Mouse (Mus musculus): ENCODE results near the gene Zg16. TPM values are rescaled to one million over a fixed set of nuclear protein-coding genes. Genes with fewer than 3 reads are reported as not detected.

Zg16 gene
- polyA plus RNA-seq, 1 experiment from 2014 or later: not detected

GRCm38 (mm10) chr7:127012845-127013244 is 74.3 kb downstream of the Zg16 start:
- no peak for DNase-seq (ENCODE audit: low spot score)
- no peak overlapping the region for H3K4me3 ChIP-seq (ENCODE audit: low read depth, low read length)
- H3K4me2 ChIP-seq (ENCODE audit: low read depth, severe bottlenecking): no peak overlapping the region
- H3K9ac ChIP-seq (ENCODE audit: low read length): no peak overlapping the region
- no peak overlapping the region for H3K27ac ChIP-seq (replicated peaks; ENCODE audit: low read depth, low read length)
- peaks cover 16% of the 10 kb centered on the region; the same call in 1 of the 2 replicates for H3K4me1 ChIP-seq (ENCODE audit: control insufficient read depth, insufficient read depth, low read length)
- peaks cover 4% of the 10 kb centered on the region; the same call in 1 of the 2 replicates for H3K36me3 ChIP-seq (ENCODE audit: control insufficient read depth, insufficient read depth, low read length)
- H3K9me3 ChIP-seq (ENCODE audit: control insufficient read depth, low read length): no peaks in the 10 kb centered on the region
- 93% methylated on average over 10 of the region's 10 CpGs for WGBS
- no peaks in the 10 kb centered on the region for H3K27me3 ChIP-seq (ENCODE audit: control insufficient read depth, insufficient read depth, low read length)
- no peak for ATAC-seq (ENCODE audit: insufficient number of reproducible peaks, low FRiP score, low TSS enrichment, low read depth)

DNA sequence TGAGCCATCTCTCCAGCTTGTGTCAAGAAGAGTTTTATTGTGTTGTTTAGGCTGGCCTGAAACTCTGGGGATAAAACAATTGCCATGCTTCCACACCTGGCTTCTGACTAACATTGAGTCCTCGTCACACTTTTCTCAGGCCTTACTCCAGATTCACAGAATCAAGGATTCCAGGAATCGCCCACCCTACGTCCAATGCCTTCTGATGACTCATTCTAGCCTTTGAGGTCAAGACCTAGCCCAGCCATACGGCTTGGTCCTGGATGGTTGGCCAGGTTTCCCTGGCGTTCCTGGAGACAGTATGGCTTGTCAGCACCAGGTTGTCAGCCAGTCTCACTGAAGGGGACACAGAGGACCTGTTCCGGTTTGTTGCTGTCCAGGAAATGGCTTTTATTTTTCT is 74.8 kb downstream of the Zg16 start:
- peaks cover 16% of the 10 kb centered on the region; the same call in 1 of the 2 replicates for H3K4me1 ChIP-seq (ENCODE audit: control insufficient read depth, insufficient read depth, low read length)
- WGBS: 90% methylated on average over 6 of the region's 6 CpGs

DNA sequence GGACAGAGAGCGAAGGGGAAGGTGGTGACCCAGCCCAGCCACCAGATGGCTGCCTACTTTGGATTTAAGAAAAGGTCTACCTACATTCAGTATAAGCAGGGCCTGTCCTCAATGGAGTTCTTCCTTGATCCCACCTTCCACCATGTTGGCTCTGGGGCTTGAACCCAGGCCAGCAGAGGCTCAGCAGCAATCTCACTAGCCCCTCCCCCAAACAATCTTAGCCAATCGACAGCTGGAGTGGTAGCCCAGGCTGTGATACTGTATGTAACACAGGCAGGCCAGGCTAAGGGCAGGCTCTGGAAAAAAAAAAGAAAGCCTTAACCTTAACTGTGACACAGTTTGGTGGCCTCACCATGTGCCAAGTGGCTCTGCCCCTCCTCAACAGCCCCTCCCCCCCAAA is 75.4 kb downstream of the Zg16 start:
- ATAC-seq (ENCODE audit: insufficient number of reproducible peaks, low FRiP score, low TSS enrichment, low read depth) (no peak), DNase-seq (ENCODE audit: low spot score) (no peak)
- no peak overlapping the region for H3K4me2 ChIP-seq (ENCODE audit: low read depth, severe bottlenecking)
- peaks cover 16% of the 10 kb centered on the region; the same call in 1 of the 2 replicates for H3K4me1 ChIP-seq (ENCODE audit: control insufficient read depth, insufficient read depth, low read length)
- no peak overlapping the region for H3K4me3 ChIP-seq (ENCODE audit: low read depth, low read length)
- H3K27me3 ChIP-seq (ENCODE audit: control insufficient read depth, insufficient read depth, low read length): no peaks in the 10 kb centered on the region
- 83% methylated on average over 2 of the region's 2 CpGs for WGBS
- no peaks in the 10 kb centered on the region for H3K9me3 ChIP-seq (ENCODE audit: control insufficient read depth, low read length)
- H3K9ac ChIP-seq (ENCODE audit: low read length): no peak overlapping the region
- peaks cover 4% of the 10 kb centered on the region; the same call in 1 of the 2 replicates for H3K36me3 ChIP-seq (ENCODE audit: control insufficient read depth, insufficient read depth, low read length)
- H3K27ac ChIP-seq (replicated peaks; ENCODE audit: low read depth, low read length): no peak overlapping the region

More for the DNA sequence above, 74.8 kb downstream of the Zg16 start:
- DNase-seq (ENCODE audit: low spot score) (no peak), ATAC-seq (ENCODE audit: insufficient number of reproducible peaks, low FRiP score, low TSS enrichment, low read depth) (no peak)
- no peak overlapping the region for H3K4me3 ChIP-seq (ENCODE audit: low read depth, low read length)
- no peak overlapping the region for H3K9ac ChIP-seq (ENCODE audit: low read length)
- H3K4me2 ChIP-seq (ENCODE audit: low read depth, severe bottlenecking): no peak overlapping the region
- no peak overlapping the region for H3K27ac ChIP-seq (replicated peaks; ENCODE audit: low read depth, low read length)
- H3K27me3 ChIP-seq (ENCODE audit: control insufficient read depth, insufficient read depth, low read length): no peaks in the 10 kb centered on the region
- peaks cover 4% of the 10 kb centered on the region; the same call in 1 of the 2 replicates for H3K36me3 ChIP-seq (ENCODE audit: control insufficient read depth, insufficient read depth, low read length)
- no peaks in the 10 kb centered on the region for H3K9me3 ChIP-seq (ENCODE audit: control insufficient read depth, low read length)

DNA sequence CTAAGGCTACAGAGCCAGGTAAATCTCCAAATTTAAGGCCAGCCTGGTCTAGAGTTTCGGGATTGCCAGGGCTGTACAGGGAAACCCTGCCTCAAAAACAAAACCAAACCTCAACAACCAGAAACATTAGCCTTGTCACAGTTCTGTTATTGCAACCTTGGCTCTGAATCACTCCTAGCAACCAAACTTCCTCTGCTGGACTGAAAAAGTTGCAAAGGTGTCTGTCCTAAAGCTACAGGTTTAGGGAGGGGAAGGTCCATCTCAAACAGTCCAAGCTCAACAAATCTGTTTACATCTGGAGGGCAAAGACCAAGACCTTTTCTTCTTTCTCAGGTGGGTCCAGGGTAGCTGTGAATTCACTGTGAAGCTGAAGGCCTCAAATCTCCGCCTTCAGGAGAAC is 76.1 kb downstream of the Zg16 start:
- ATAC-seq (ENCODE audit: insufficient number of reproducible peaks, low FRiP score, low TSS enrichment, low read depth) (no peak), DNase-seq (ENCODE audit: low spot score) (no peak)
- 96% methylated on average over 2 of the region's 2 CpGs for WGBS
- Histone ChIP-seq H3K27me3 (ENCODE audit: control insufficient read depth, insufficient read depth, low read length) (no peaks in the 10 kb centered on the region), H3K36me3 (ENCODE audit: control insufficient read depth, insufficient read depth, low read length) (peaks cover 4% of the 10 kb centered on the region; the same call in 1 of the 2 replicates), H3K4me2 (ENCODE audit: low read depth, severe bottlenecking) (no peak overlapping the region), H3K4me3 (ENCODE audit: low read depth, low read length) (no peak overlapping the region), H3K27ac (replicated peaks; ENCODE audit: low read depth, low read length) (no peak overlapping the region), H3K9me3 (ENCODE audit: control insufficient read depth, low read length) (no peaks in the 10 kb centered on the region), H3K9ac (ENCODE audit: low read length) (no peak overlapping the region), H3K4me1 (ENCODE audit: control insufficient read depth, insufficient read depth, low read length) (peaks cover 16% of the 10 kb centered on the region; the same call in 1 of the 2 replicates)

- H3K36me3 ChIP-seq (ENCODE audit: control insufficient read depth, insufficient read depth, low read length): no peaks in the 10 kb centered on the region
- no peak overlapping the region for H3K4me3 ChIP-seq (ENCODE audit: low read depth, low read length)
- H3K9ac ChIP-seq (ENCODE audit: low read length): no peak overlapping the region
- H3K27ac ChIP-seq (replicated peaks; ENCODE audit: low read depth, low read length): no peak overlapping the region
- H3K4me1 ChIP-seq (ENCODE audit: control insufficient read depth, insufficient read depth, low read length): peaks cover 2% of the 10 kb centered on the region; the same call in 1 of the 2 replicates
- ATAC-seq (ENCODE audit: insufficient number of reproducible peaks, low FRiP score, low TSS enrichment, low read depth) (no peak), DNase-seq (ENCODE audit: low spot score) (no peak)
- WGBS: 89% methylated on average over 17 of the region's 17 CpGs
- H3K9me3 ChIP-seq (ENCODE audit: control insufficient read depth, low read length): no peaks in the 10 kb centered on the region
- no peak overlapping the region for H3K4me2 ChIP-seq (ENCODE audit: low read depth, severe bottlenecking)
- no peaks in the 10 kb centered on the region for H3K27me3 ChIP-seq (ENCODE audit: control insufficient read depth, insufficient read depth, low read length)
These were observed 77.6 kb downstream of the Zg16 start for GRCm38 (mm10) chr7:127009307-127010085.

DNA sequence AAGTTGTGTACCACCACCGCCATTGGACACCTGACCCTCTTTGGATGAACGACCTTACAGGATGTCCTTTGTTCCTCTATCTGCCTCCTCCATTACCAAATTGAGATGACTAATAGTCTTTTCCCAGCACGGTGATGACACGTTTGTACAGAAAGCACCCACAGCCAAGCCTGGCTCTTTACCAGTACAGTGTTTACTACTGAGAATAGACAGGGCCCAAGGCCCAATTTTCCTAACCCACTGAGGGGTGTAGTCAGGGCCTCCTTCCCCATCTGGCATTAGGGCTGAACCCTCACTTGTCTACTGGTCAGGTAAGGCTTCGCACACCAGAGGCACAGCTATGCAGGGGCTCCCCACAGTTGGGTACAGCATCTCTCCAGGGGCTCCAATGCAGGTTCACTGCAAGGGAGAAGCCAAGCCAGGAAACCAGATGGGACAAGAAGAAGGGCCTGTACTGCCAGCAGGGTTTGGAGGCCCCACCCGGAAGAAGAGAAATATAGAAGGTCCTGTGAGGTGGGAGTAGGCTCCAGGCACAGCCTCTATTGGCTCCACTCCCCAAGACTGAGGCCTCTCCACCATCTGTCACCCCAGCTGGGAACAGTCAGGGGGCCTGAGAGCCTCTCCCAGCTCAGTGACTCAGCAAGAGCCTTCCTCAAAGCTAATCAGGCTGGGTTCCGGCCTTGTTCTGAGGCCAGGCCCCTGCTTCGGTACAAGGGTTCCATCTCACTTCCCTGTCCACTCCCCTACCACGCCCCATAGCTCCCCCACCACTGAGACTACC is 78.7 kb downstream of the Zg16 start:
- Histone ChIP-seq H3K27me3 (ENCODE audit: control insufficient read depth, insufficient read depth, low read length) (no peaks in the 10 kb centered on the region), H3K9me3 (ENCODE audit: control insufficient read depth, low read length) (no peaks in the 10 kb centered on the region), H3K4me1 (ENCODE audit: control insufficient read depth, insufficient read depth, low read length) (no peaks in the 10 kb centered on the region), H3K4me3 (ENCODE audit: low read depth, low read length) (no peak overlapping the region), H3K4me2 (ENCODE audit: low read depth, severe bottlenecking) (no peak overlapping the region), H3K36me3 (ENCODE audit: control insufficient read depth, insufficient read depth, low read length) (no peaks in the 10 kb centered on the region), H3K27ac (replicated peaks; ENCODE audit: low read depth, low read length) (no peak overlapping the region), H3K9ac (ENCODE audit: low read length) (no peak overlapping the region)
- DNase-seq (ENCODE audit: low spot score) (no peak), ATAC-seq (ENCODE audit: insufficient number of reproducible peaks, low FRiP score, low TSS enrichment, low read depth) (no peak)
- 70% methylated on average over 9 of the region's 9 CpGs for WGBS

GRCm38 (mm10) chr7:127007313-127008024 is 79.7 kb downstream of the Zg16 start:
- ATAC-seq (ENCODE audit: insufficient number of reproducible peaks, low FRiP score, low TSS enrichment, low read depth): no peak
- H3K4me3 ChIP-seq (ENCODE audit: low read depth, low read length): no peak overlapping the region
- no peaks in the 10 kb centered on the region for H3K4me1 ChIP-seq (ENCODE audit: control insufficient read depth, insufficient read depth, low read length)
- DNase-seq (ENCODE audit: low spot score): no peak
- H3K36me3 ChIP-seq (ENCODE audit: control insufficient read depth, insufficient read depth, low read length): no peaks in the 10 kb centered on the region
- H3K27ac ChIP-seq (replicated peaks; ENCODE audit: low read depth, low read length): no peak overlapping the region
- H3K27me3 ChIP-seq (ENCODE audit: control insufficient read depth, insufficient read depth, low read length): no peaks in the 10 kb centered on the region
- H3K9ac ChIP-seq (ENCODE audit: low read length): no peak overlapping the region
- no peak overlapping the region for H3K4me2 ChIP-seq (ENCODE audit: low read depth, severe bottlenecking)
- H3K9me3 ChIP-seq (ENCODE audit: control insufficient read depth, low read length): no peaks in the 10 kb centered on the region
- 87% methylated on average over 6 of the region's 6 CpGs for WGBS
